Mouse (Mus musculus) lung, adult 2 months (tissue): ENCODE data around the gene Podn.

Experiments
- CTCF ChIP-seq: fragments of 200-500 bp; IDR thresholded peaks from 2 replicates; pipeline ENCODE4 v1.5.1; 2011; ENCODE audit warnings: mild to moderate bottlenecking, low read length, control low read depth; ENCODE audit not compliant: insufficient read depth
- POLR2A ChIP-seq: fragments of 200-500 bp; IDR thresholded peaks from 2 replicates; pipeline ENCODE4 v1.6.1; 2011; ENCODE audit warnings: low read depth, mild to moderate bottlenecking, control low read depth, low read length, borderline replicate concordance; ENCODE audit errors: extremely low read depth

DNA sequence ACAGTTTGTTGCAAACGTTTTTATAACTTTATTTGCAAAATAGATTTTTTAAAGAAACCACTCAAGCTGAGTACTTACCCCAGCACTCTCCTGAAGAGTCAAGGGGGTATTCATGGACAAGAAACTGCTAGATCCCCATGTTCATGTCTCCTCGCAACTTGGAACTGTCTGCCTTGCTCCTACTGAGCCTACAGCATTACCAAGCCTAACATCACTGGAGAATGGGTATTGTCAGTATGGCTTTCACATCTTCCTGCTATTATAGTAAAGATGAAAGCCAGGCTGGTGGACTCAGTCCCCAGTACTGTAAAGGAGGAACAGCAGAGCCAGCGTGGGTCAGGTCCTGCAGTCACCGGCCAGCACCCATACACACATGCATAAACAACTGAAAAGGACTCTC lies at the start of gene Podn:
- TF ChIP-seq CTCF: no peak
- no peak for TF ChIP-seq POLR2A
